9 mouse cellular contexts compared by ENCODE assay signal in the genomic region with DNA sequence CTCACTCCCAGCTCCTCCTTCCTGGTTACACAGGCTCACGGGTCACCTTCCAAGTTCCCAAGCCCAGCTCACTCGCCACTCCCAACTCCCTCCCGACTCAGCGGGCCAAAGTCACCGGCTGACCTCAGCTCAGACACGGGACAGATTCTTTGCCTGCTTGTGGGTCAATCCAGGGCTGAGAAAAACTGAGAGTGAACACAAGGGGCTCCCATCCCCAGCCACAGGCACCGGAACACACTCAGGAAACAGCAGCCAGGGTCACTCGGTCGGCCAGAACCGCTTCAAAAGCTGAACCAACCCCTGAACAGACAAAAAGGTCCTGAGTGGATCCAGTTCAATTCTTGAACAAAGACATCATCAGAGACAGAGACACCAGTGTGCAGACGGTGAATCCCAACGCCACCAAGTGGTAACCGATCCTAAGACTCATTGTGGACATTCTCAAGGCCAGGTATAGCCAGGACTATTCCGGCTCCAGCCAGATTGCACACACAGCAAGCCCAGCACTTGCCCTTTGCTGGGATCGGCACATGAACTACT.
DNase-seq lines count a peak whose midpoint lies in the region; TF ChIP-seq lines count a peak whose summit lies in the region.
"Had no signal": no experiment of that assay in that cellular context is flagged by ENCODE, and none has a peak within 500 bp of the region (broad histone marks: within the 10 kb centered on the region; RNA-seq: fewer than 3 reads in every experiment).

No protein-coding gene starts in this region.

- peaks cover 57% of the 10 kb centered on the region for H3K36me3 ChIP-seq in heart, embryonic 10.5 days

- no peak overlapping the region for H3K4me3 ChIP-seq in layer of hippocampus, adult 2 months
- no peak overlapping the region for H3K4me3 ChIP-seq in heart, embryonic 10.5 days

- peaks cover 57% of the 10 kb centered on the region for H3K4me1 ChIP-seq in heart, embryonic 10.5 days

- H3K9me3 ChIP-seq in heart, embryonic 10.5 days = no peaks in the 10 kb centered on the region

- no peak for DNase-seq in layer of hippocampus, adult 2 months (ENCODE audit: low spot score in 2 of 2)
- DNase-seq in layer of hippocampus, adult 18-20 months (ENCODE audit: low spot score in 2 of 2) = no peak
- DNase-seq in ZHBTc4 (ENCODE audit: low read depth, low spot score) = peak; percentile 92
- no peak for DNase-seq in heart, embryonic 10.5 days (ENCODE audit: low spot score)
- peak; percentile 66 for DNase-seq in kidney, postnatal 10 days
- no peak for DNase-seq in yolk sac, embryonic 10.5 days (ENCODE audit: low spot score)
- DNase-seq in cerebellum, adult 9-10 months = no peak
- no peak for DNase-seq in frontal cortex, postnatal 14 days (ENCODE audit: low spot score in 2 of 2)
- DNase-seq: layer of hippocampus, postnatal 36 days had no signal

- H3K27ac ChIP-seq in layer of hippocampus, adult 2 months = peak overlapping the region; percentile 28; the same call in 1 of the 2 replicates
- peak overlapping the region; percentile 75 for H3K27ac ChIP-seq in heart, embryonic 10.5 days

- 50% methylated on average over 15 of the region's 15 CpGs for WGBS in heart, embryonic 10.5 days

- TF ChIP-seq CTCF in layer of hippocampus, adult 2 months (conservative IDR thresholded peaks at IDR 0.05) = peak; percentile 13

- no peaks in the 10 kb centered on the region for H3K27me3 ChIP-seq in heart, embryonic 10.5 days (ENCODE audit: insufficient read depth, poor library complexity, severe bottlenecking)

Comparison
In these comparisons a context has a peak if more than half of its experiments do, and no peak if none do; other contexts are left out.
1. DNase-seq: peak in ZHBTc4 (single experiment) and kidney, postnatal 10 days (single experiment); none in layer of hippocampus, adult 2 months (0 of 2), layer of hippocampus, adult 18-20 months (0 of 2), heart, embryonic 10.5 days (single experiment), yolk sac, embryonic 10.5 days (single experiment), cerebellum, adult 9-10 months (single experiment) and frontal cortex, postnatal 14 days (0 of 2).